Mouse (Mus musculus): ENCODE data around the gene Mgat2. TPM values are rescaled to one million over a fixed set of nuclear protein-coding genes. Genes with fewer than 3 reads are reported as not detected.

Mgat2 gene
- polyA plus RNA-seq, 1 experiment: 15.3 TPM

- Histone ChIP-seq H3K4me1 (ENCODE audit: control insufficient read depth, insufficient read depth, insufficient read length, low read length) (peaks cover 2% of the 10 kb centered on the region; the same call in 1 of the 2 replicates), H3K4me3 (ENCODE audit: insufficient read depth, low read depth, low read length) (no peak overlapping the region), H3K27ac (replicated peaks; ENCODE audit: low read depth, low read length) (no peak overlapping the region)
Observed at GRCm38 (mm10) chr12:69192637-69193036, 8.7 kb downstream of the Mgat2 start.

- Histone ChIP-seq H3K4me1 (ENCODE audit: control insufficient read depth, insufficient read depth, insufficient read length, low read length) (peaks cover 5% of the 10 kb centered on the region; the same call in 1 of the 2 replicates), H3K4me3 (ENCODE audit: insufficient read depth, low read depth, low read length) (peak within 1 kb of the TSS; percentile 91), H3K27ac (replicated peaks; ENCODE audit: low read depth, low read length) (peak within 1 kb of the TSS; percentile 74)
Observed at GRCm38 (mm10) chr12:69196444-69197377, 12.8 kb downstream of the Mgat2 start, which contains the start of gene Gm49383. Gm49383 (minus strand) TSS chr12:69197104.

- H3K4me3 ChIP-seq (ENCODE audit: insufficient read depth, low read depth, low read length): peak overlapping the region; percentile 91
- peaks cover 5% of the 10 kb centered on the region; the same call in 1 of the 2 replicates for H3K4me1 ChIP-seq (ENCODE audit: control insufficient read depth, insufficient read depth, insufficient read length, low read length)
- H3K27ac ChIP-seq (replicated peaks; ENCODE audit: low read depth, low read length): peak overlapping the region; percentile 74
Observed at GRCm38 (mm10) chr12:69197378-69198163, 13.6 kb downstream of the Mgat2 start.

GRCm38 (mm10) chr12:69198164-69198535, 14.2 kb downstream of the Mgat2 start, which contains the start of gene Dnaaf2:
Dnaaf2 (minus strand) TSS chr12:69198429.
- Histone ChIP-seq H3K4me3 (ENCODE audit: insufficient read depth, low read depth, low read length) (peak within 1 kb of the TSS; percentile 91), H3K27ac (replicated peaks; ENCODE audit: low read depth, low read length) (peak within 1 kb of the TSS; percentile 74), H3K4me1 (ENCODE audit: control insufficient read depth, insufficient read depth, insufficient read length, low read length) (peaks cover 5% of the 10 kb centered on the region; the same call in 1 of the 2 replicates)

GRCm38 (mm10) chr12:69198985-69199384, 15.0 kb downstream of the Mgat2 start:
- no peak overlapping the region for H3K4me3 ChIP-seq (ENCODE audit: insufficient read depth, low read depth, low read length)
- no peak overlapping the region for H3K27ac ChIP-seq (replicated peaks; ENCODE audit: low read depth, low read length)
- peaks cover 5% of the 10 kb centered on the region; the same call in 1 of the 2 replicates for H3K4me1 ChIP-seq (ENCODE audit: control insufficient read depth, insufficient read depth, insufficient read length, low read length)

- no peak within 1 kb of the TSS for H3K4me3 ChIP-seq (ENCODE audit: insufficient read depth, low read depth, low read length)
- H3K4me1 ChIP-seq (ENCODE audit: control insufficient read depth, insufficient read depth, insufficient read length, low read length): no peaks in the 10 kb centered on the region
- no peak within 1 kb of the TSS for H3K27ac ChIP-seq (replicated peaks; ENCODE audit: low read depth, low read length)
Observed at GRCm38 (mm10) chr12:69204052-69204833, 20.3 kb downstream of the Mgat2 start, which contains the start of gene Gm49384. Gm49384 (minus strand) TSS chr12:69204267.

- H3K4me1 ChIP-seq (ENCODE audit: control insufficient read depth, insufficient read depth, insufficient read length, low read length): no peaks in the 10 kb centered on the region
- H3K4me3 ChIP-seq (ENCODE audit: insufficient read depth, low read depth, low read length): no peak overlapping the region
- no peak overlapping the region for H3K27ac ChIP-seq (replicated peaks; ENCODE audit: low read depth, low read length)
Observed at GRCm38 (mm10) chr12:69207396-69207795, 23.4 kb downstream of the Mgat2 start.

GRCm38 (mm10) chr12:69207926-69208325, 24.0 kb downstream of the Mgat2 start:
- Histone ChIP-seq H3K27ac (replicated peaks; ENCODE audit: low read depth, low read length) (no peak overlapping the region), H3K4me1 (ENCODE audit: control insufficient read depth, insufficient read depth, insufficient read length, low read length) (no peaks in the 10 kb centered on the region), H3K4me3 (ENCODE audit: insufficient read depth, low read depth, low read length) (no peak overlapping the region)

- no peak overlapping the region for H3K4me3 ChIP-seq (ENCODE audit: insufficient read depth, low read depth, low read length)
- no peaks in the 10 kb centered on the region for H3K4me1 ChIP-seq (ENCODE audit: control insufficient read depth, insufficient read depth, insufficient read length, low read length)
- no peak overlapping the region for H3K27ac ChIP-seq (replicated peaks; ENCODE audit: low read depth, low read length)
Observed at GRCm38 (mm10) chr12:69208520-69208919, 24.6 kb downstream of the Mgat2 start.

- Histone ChIP-seq H3K27ac (replicated peaks; ENCODE audit: low read depth, low read length) (no peak overlapping the region), H3K4me3 (ENCODE audit: insufficient read depth, low read depth, low read length) (no peak overlapping the region), H3K4me1 (ENCODE audit: control insufficient read depth, insufficient read depth, insufficient read length, low read length) (no peaks in the 10 kb centered on the region; the same call in 1 of the 2 replicates)
Observed at GRCm38 (mm10) chr12:69210056-69210979, 26.4 kb downstream of the Mgat2 start.

- Histone ChIP-seq H3K4me3 (ENCODE audit: insufficient read depth, low read depth, low read length) (no peak overlapping the region), H3K4me1 (ENCODE audit: control insufficient read depth, insufficient read depth, insufficient read length, low read length) (no peaks in the 10 kb centered on the region; the same call in 1 of the 2 replicates), H3K27ac (replicated peaks; ENCODE audit: low read depth, low read length) (no peak overlapping the region)
Observed at GRCm38 (mm10) chr12:69211057-69211456, 27.1 kb downstream of the Mgat2 start.

- no peak overlapping the region for H3K27ac ChIP-seq (replicated peaks; ENCODE audit: low read depth, low read length)
- no peaks in the 10 kb centered on the region; the same call in 1 of the 2 replicates for H3K4me1 ChIP-seq (ENCODE audit: control insufficient read depth, insufficient read depth, insufficient read length, low read length)
- H3K4me3 ChIP-seq (ENCODE audit: insufficient read depth, low read depth, low read length): no peak overlapping the region
Observed at GRCm38 (mm10) chr12:69213186-69213777, 29.3 kb downstream of the Mgat2 start.

GRCm38 (mm10) chr12:69214393-69214792, 30.4 kb downstream of the Mgat2 start:
- Histone ChIP-seq H3K4me3 (ENCODE audit: insufficient read depth, low read depth, low read length) (no peak overlapping the region), H3K27ac (replicated peaks; ENCODE audit: low read depth, low read length) (no peak overlapping the region), H3K4me1 (ENCODE audit: control insufficient read depth, insufficient read depth, insufficient read length, low read length) (no peaks in the 10 kb centered on the region; the same call in 1 of the 2 replicates)

Data from brown adipose tissue, adult 24 weeks (tissue).